Mouse (Mus musculus) liver, adult 10 weeks (tissue): Measurements from ENCODE around the gene Mroh9. TPM values are rescaled to one million over a fixed set of nuclear protein-coding genes. Genes with fewer than 3 reads are reported as not detected.

Experiments used
- polyA plus RNA-seq: library from polyadenylated mRNA; stranded (reverse); fragments of 350-450 nt; fragmentation: Illumina TruSeq; extraction: RNeasy Lipid Tissue Mini Kit (QIAGEN cat#74804); gene quantifications from one replicate; pipeline ENCODE4 v1.2.3, GENCODE M21; 2014; ENCODE audit warnings: low read depth, low replicate concordance

Mroh9 gene
- polyA plus RNA-seq: not detected

GRCm38 (mm10) chr1:163085570-163085969 is at the start of gene Mroh9:
Mroh9 (minus strand) TSS chr1:163085670.

GRCm38 (mm10) chr1:162984428-162984827 is 101.0 kb downstream of the Mroh9 start, which contains the start of gene Fmo3:
Fmo3 (minus strand) TSS chr1:162984528.

Other genes starting within 250 kb of the Mroh9 start
- 809 TPM for gene Fmo1, start 219.1 kb downstream of the Mroh9 start, polyA plus RNA-seq
- gene Fmo2, start 186.9 kb downstream of the Mroh9 start, polyA plus RNA-seq: 43.5 TPM
- not detected for gene Fmo6, start 148.2 kb downstream of the Mroh9 start, polyA plus RNA-seq
- 441 TPM for gene Fmo3, start 101.1 kb downstream of the Mroh9 start, polyA plus RNA-seq
- gene Prrx1, start 228.0 kb upstream of the Mroh9 start, polyA plus RNA-seq: 0.37 TPM